ENCODE assay signal across 22 mouse cellular contexts in genomic region chr1:57445679-57446078, GRCm38 (mm10). TPM values are rescaled to one million over a fixed set of nuclear protein-coding genes. Genes with fewer than 3 reads are reported as not detected.
DNase-seq lines count a peak whose midpoint lies in the region; ATAC-seq and TF ChIP-seq lines count a peak whose summit lies in the region.
"Had no signal": no experiment of that assay in that cellular context is flagged by ENCODE, and none has a peak within 500 bp of the region (broad histone marks: within the 10 kb centered on the region; RNA-seq: fewer than 3 reads in every experiment).

No protein-coding gene starts in this region.

- no peaks in the 10 kb centered on the region for H3K9me3 ChIP-seq in kidney, postnatal 0 days (replicated peaks; ENCODE audit: low read length)
- H3K9me3 ChIP-seq: embryonic facial prominence, embryonic 10.5 days; forebrain, embryonic 13.5 days; G1E; heart, embryonic 10.5 days; hindbrain, embryonic 12.5 days had no signal

- no peak for TF ChIP-seq CTCF in kidney, postnatal 0 days (IDR thresholded peaks at IDR 0.05; ENCODE audit: low read depth)
- TF ChIP-seq CTCF in cerebellum, adult 2 months (IDR thresholded peaks at IDR 0.05; ENCODE audit: borderline replicate concordance, insufficient read depth, low read depth, low read length) = no peak

- H3K27ac ChIP-seq in kidney, postnatal 0 days = no peak overlapping the region
- H3K27ac ChIP-seq in cerebellum, adult 2 months (ENCODE audit: insufficient read depth, low read length) = no peak overlapping the region
- H3K27ac ChIP-seq: embryonic facial prominence, embryonic 10.5 days; forebrain, embryonic 13.5 days; heart, embryonic 10.5 days; hindbrain, embryonic 12.5 days had no signal

- H3K4me2 ChIP-seq in kidney, postnatal 0 days (ENCODE audit: low read length) = no peak overlapping the region
- H3K4me2 ChIP-seq: forebrain, embryonic 13.5 days; hindbrain, embryonic 12.5 days had no signal

- H3K9ac ChIP-seq in kidney, postnatal 0 days (ENCODE audit: low read depth, low read length) = no peak overlapping the region
- H3K9ac ChIP-seq: forebrain, embryonic 13.5 days; forebrain, postnatal 0 days; hindbrain, embryonic 12.5 days had no signal

- WGBS in kidney, postnatal 0 days = 31% methylated on average over 10 of the region's 10 CpGs
- 38% methylated on average over 10 of the region's 10 CpGs for WGBS in cerebellum, adult 2 months

- no peak overlapping the region for H3K4me3 ChIP-seq in kidney, postnatal 0 days (replicated peaks; ENCODE audit: low read depth, low read length)
- no peak overlapping the region for H3K4me3 ChIP-seq in cerebellum, adult 2 months (replicated peaks; ENCODE audit: insufficient read depth, low read depth, low read length)
- H3K4me3 ChIP-seq: embryonic facial prominence, embryonic 10.5 days; forebrain, embryonic 13.5 days; heart, embryonic 10.5 days; hindbrain, embryonic 12.5 days had no signal

- ATAC-seq in kidney, postnatal 0 days (replicated peaks; ENCODE audit: low FRiP score, low read depth) = peak; percentile 81; the same call in 1 of the 2 replicates
- ATAC-seq: CD4-positive, CD25-positive, alpha-beta regulatory T cell, adult 4 months; forebrain, embryonic 13.5 days; forebrain, postnatal 0 days; hindbrain, embryonic 16.5 days had no signal

- peak; percentile 74 for DNase-seq in heart, adult 11 months
- no peak for DNase-seq in heart, adult 8-10 months (ENCODE audit: low spot score)
- DNase-seq in kidney, postnatal 0 days (ENCODE audit: low spot score) = peak; percentile 57
- DNase-seq in kidney, adult 18-20 months = no peak
- peak; percentile 27 for DNase-seq in retina, postnatal 1 day
- DNase-seq in retina, embryonic 14.5 days (ENCODE audit: low spot score) = no peak
- DNase-seq in cerebellum, adult 2 months = no peak
- DNase-seq: adrenal gland, postnatal 10 days; B cell, adult 2 months; cerebellum, adult 11-12 months; cerebellum, adult 9-11 months; forebrain, postnatal 0 days; gastrocnemius, postnatal 14 days; heart, postnatal 10 days; heart, postnatal 4 days had no signal

- no peak for TF ChIP-seq POLR2A in cerebellum, adult 2 months (IDR thresholded peaks at IDR 0.05; ENCODE audit: borderline replicate concordance, insufficient read depth, low read length)

- no peaks in the 10 kb centered on the region for H3K27me3 ChIP-seq in kidney, postnatal 0 days (ENCODE audit: insufficient read depth, low read length)
- no peaks in the 10 kb centered on the region for H3K27me3 ChIP-seq in cerebellum, adult 2 months (ENCODE audit: control insufficient read depth, insufficient read depth, low read length)
- H3K27me3 ChIP-seq: forebrain, embryonic 13.5 days; hindbrain, embryonic 12.5 days had no signal

- no peaks in the 10 kb centered on the region for H3K4me1 ChIP-seq in kidney, postnatal 0 days (replicated peaks; ENCODE audit: insufficient read depth, low read length)
- no peaks in the 10 kb centered on the region for H3K4me1 ChIP-seq in cerebellum, adult 2 months (ENCODE audit: control insufficient read depth, insufficient read depth, low read length)
- H3K4me1 ChIP-seq: forebrain, embryonic 13.5 days; hindbrain, embryonic 12.5 days had no signal

- H3K36me3 ChIP-seq in kidney, postnatal 0 days (ENCODE audit: insufficient read depth, low read length) = no peaks in the 10 kb centered on the region
- H3K36me3 ChIP-seq: embryonic facial prominence, embryonic 10.5 days; G1E; heart, embryonic 10.5 days; hindbrain, embryonic 12.5 days had no signal

RNA-seq across cellular contexts. Expression of gene Tyw5, which starts 38.8 kb away (rescaled TPM):
- 1 to 10 TPM; 3.3 to 4.8 (median 4.2) TPM for total RNA-seq in heart, adult 8-10 months (2022)
- 26.2 and 27.5 TPM in 2 replicates for polyA plus RNA-seq in kidney, postnatal 0 days (2015; fragmentation: Nextera tagmentation; extraction: Ambion mirVana)
- 26.5 and 28.1 TPM in 2 replicates for polyA plus RNA-seq in cerebellum, adult 2 months (2012; rRNA removed)

RNA-seq across cellular contexts. Expression of gene Maip1, which starts 39.6 kb away (rescaled TPM):
- 10 to 100 TPM in 3 of 4 experiments, 1 to 10 TPM in 1; 10.0 to 11.9 (median 10.9) TPM for total RNA-seq in heart, adult 8-10 months (2022)
- polyA plus RNA-seq in kidney, postnatal 0 days (2015; fragmentation: Nextera tagmentation; extraction: Ambion mirVana) = 23.3 and 24.7 TPM in 2 replicates
- polyA plus RNA-seq in cerebellum, adult 2 months (2012; rRNA removed) = 11.5 and 11.9 TPM in 2 replicates

Comparison
In these comparisons a context has a peak if more than half of its experiments do, and no peak if none do; other contexts are left out.
1. DNase-seq: peak in heart, adult 11 months (single experiment), kidney, postnatal 0 days (single experiment) and retina, postnatal 1 day (single experiment); none in heart, adult 8-10 months (single experiment), kidney, adult 18-20 months (single experiment), retina, embryonic 14.5 days (single experiment) and cerebellum, adult 2 months (0 of 2).